Mouse (Mus musculus): ENCODE measurements at regions not wholly inside any gene's neighbourhood (a gene's known extent, or its start where the extent isn't known, plus 50 kb on each side); places are given as distances from the start of the nearest gene placed in this dataset.

DNA sequence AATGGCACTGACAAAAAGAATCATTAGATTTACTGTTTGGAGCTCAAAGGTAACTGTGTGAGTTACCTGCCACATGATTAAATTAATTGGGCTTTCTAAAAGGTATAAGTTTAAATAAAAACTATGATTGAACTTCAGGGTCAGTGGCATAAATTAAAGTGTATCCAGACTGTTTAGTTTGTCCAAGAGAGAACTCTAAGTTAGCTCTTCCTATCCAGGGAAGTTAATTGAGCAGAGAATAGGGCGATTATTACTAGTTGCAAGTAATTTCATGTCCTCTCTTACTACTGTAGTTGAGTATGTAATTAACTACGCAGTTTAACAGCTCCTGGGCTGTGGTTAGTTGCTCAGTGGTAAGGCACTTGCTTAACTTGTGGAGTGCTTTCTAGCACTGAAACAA, 1132.5 kb downstream of the Slc22a22 start:
- Histone ChIP-seq H3K9ac (replicated peaks; ENCODE audit: low read length) (no peak overlapping the region), H3K4me3 (ENCODE audit: low read length) (no peak overlapping the region), H3K27ac (ENCODE audit: low read length) (no peak overlapping the region), H3K27me3 (ENCODE audit: insufficient read depth, low read length) (no peaks in the 10 kb centered on the region), H3K36me3 (ENCODE audit: insufficient read depth, low read length) (no peaks in the 10 kb centered on the region), H3K4me2 (replicated peaks; ENCODE audit: low read depth, low read length) (no peak overlapping the region), H3K9me3 (ENCODE audit: low read length) (no peaks in the 10 kb centered on the region), H3K4me1 (ENCODE audit: insufficient read depth, low read length) (0 out of 2 replicates have a peak, but pooled peaks cover 8% of the 10 kb centered on the region)
- WGBS = 36% methylated on average over 2 of the region's 2 CpGs
- peak; percentile 24; the same call in 1 of the 2 replicates for ATAC-seq (ENCODE audit: low FRiP score, low TSS enrichment)

- Histone ChIP-seq H3K27ac (ENCODE audit: low read length) (peak overlapping the region; percentile 63), H3K36me3 (ENCODE audit: insufficient read depth, low read length) (no peaks in the 10 kb centered on the region), H3K9me3 (ENCODE audit: low read length) (no peaks in the 10 kb centered on the region), H3K27me3 (ENCODE audit: insufficient read depth, low read length) (no peaks in the 10 kb centered on the region), H3K9ac (replicated peaks; ENCODE audit: low read length) (no peak overlapping the region), H3K4me2 (replicated peaks; ENCODE audit: low read depth, low read length) (0 out of 2 replicates have a peak overlapping the region, but pooled peaks have one; percentile 7), H3K4me1 (ENCODE audit: insufficient read depth, low read length) (0 out of 2 replicates have a peak, but pooled peaks cover 8% of the 10 kb centered on the region), H3K4me3 (ENCODE audit: low read length) (no peak overlapping the region)
- WGBS = 19% methylated on average over 4 of the region's 4 CpGs
- ATAC-seq (ENCODE audit: low FRiP score, low TSS enrichment) = peak; percentile 91
Measured at GRCm38 (mm10) chr15:56344304-56344932, 1133.0 kb downstream of the Slc22a22 start.

- Histone ChIP-seq H3K4me3 (ENCODE audit: low read length) (no peak overlapping the region), H3K27me3 (ENCODE audit: insufficient read depth, low read length) (no peaks in the 10 kb centered on the region), H3K4me2 (replicated peaks; ENCODE audit: low read depth, low read length) (no peak overlapping the region), H3K9me3 (ENCODE audit: low read length) (no peaks in the 10 kb centered on the region), H3K27ac (ENCODE audit: low read length) (no peak overlapping the region), H3K4me1 (ENCODE audit: insufficient read depth, low read length) (peaks cover 14% of the 10 kb centered on the region), H3K9ac (replicated peaks; ENCODE audit: low read length) (no peak overlapping the region), H3K36me3 (ENCODE audit: insufficient read depth, low read length) (no peaks in the 10 kb centered on the region)
- 13% methylated on average over 5 of the region's 5 CpGs for WGBS
- ATAC-seq (ENCODE audit: low FRiP score, low TSS enrichment) = peak; percentile 31; the same call in 1 of the 2 replicates
Measured at GRCm38 (mm10) chr15:56337879-56338278, 1139.5 kb downstream of the Slc22a22 start.

- 35% methylated on average over 5 of the region's 5 CpGs for WGBS
Measured at GRCm38 (mm10) chr15:56336449-56336848, 1141.0 kb downstream of the Slc22a22 start.

DNA sequence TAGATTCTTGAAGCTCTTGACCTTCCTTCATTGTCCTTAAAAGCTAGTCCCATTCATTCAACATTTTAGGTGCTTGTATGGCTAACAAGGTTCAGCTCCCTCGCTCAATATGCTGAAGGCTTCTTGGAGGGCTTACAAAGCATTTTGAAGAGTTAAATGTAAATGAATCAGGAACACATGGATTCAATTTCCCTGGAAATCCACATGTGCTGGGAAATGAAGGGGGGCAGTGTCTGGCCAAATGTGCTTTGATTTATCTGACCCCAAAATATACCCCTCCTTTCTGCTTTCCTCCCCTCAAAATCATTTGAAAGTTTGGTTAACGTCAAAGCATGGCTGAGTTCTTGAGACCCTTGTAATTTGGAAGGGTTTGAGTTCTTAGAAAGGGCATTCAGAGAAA, 1142.4 kb downstream of the Slc22a22 start:
- no peak for ATAC-seq (ENCODE audit: low FRiP score, low TSS enrichment)
- 58% methylated on average over 2 of the region's 2 CpGs for WGBS
- Histone ChIP-seq H3K27ac (ENCODE audit: low read length) (no peak overlapping the region), H3K4me3 (ENCODE audit: low read length) (no peak overlapping the region), H3K9ac (replicated peaks; ENCODE audit: low read length) (no peak overlapping the region), H3K4me2 (replicated peaks; ENCODE audit: low read depth, low read length) (no peak overlapping the region), H3K36me3 (ENCODE audit: insufficient read depth, low read length) (no peaks in the 10 kb centered on the region), H3K4me1 (ENCODE audit: insufficient read depth, low read length) (peaks cover 14% of the 10 kb centered on the region), H3K27me3 (ENCODE audit: insufficient read depth, low read length) (no peaks in the 10 kb centered on the region), H3K9me3 (ENCODE audit: low read length) (no peaks in the 10 kb centered on the region)

More at GRCm38 (mm10) chr15:56336449-56336848, 1141.0 kb downstream of the Slc22a22 start:
- H3K4me2 ChIP-seq (replicated peaks; ENCODE audit: low read depth, low read length) = no peak overlapping the region
- H3K9me3 ChIP-seq (ENCODE audit: low read length) = no peaks in the 10 kb centered on the region
- no peaks in the 10 kb centered on the region for H3K27me3 ChIP-seq (ENCODE audit: insufficient read depth, low read length)
- H3K36me3 ChIP-seq (ENCODE audit: insufficient read depth, low read length) = no peaks in the 10 kb centered on the region
- H3K27ac ChIP-seq (ENCODE audit: low read length) = no peak overlapping the region
- H3K9ac ChIP-seq (replicated peaks; ENCODE audit: low read length) = no peak overlapping the region
- H3K4me1 ChIP-seq (ENCODE audit: insufficient read depth, low read length) = peaks cover 14% of the 10 kb centered on the region
- no peak overlapping the region for H3K4me3 ChIP-seq (ENCODE audit: low read length)
- peak; percentile 42; the same call in 1 of the 2 replicates for ATAC-seq (ENCODE audit: low FRiP score, low TSS enrichment)

DNA sequence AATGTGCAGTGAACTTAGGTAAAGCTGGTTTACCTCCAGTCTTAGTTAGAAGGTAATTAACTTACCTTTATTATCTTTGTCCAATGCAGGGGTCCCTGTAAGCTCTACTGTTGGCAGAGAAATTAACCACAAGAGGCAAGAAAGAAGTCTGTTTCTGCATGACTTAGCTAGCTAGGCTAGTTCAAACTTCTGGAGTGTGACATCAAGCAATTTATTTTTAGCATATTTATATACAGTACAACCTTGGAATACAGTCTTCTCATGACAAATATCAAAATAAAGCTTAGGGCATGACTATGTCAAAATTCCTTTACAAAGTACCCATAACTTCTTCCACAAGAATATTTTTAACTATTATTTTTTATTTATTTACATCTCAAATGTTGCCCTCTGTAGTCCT, 1156.9 kb downstream of the Slc22a22 start:
- Histone ChIP-seq H3K9me3 (ENCODE audit: low read length) (no peaks in the 10 kb centered on the region), H3K36me3 (ENCODE audit: insufficient read depth, low read length) (no peaks in the 10 kb centered on the region), H3K4me2 (replicated peaks; ENCODE audit: low read depth, low read length) (no peak overlapping the region), H3K9ac (replicated peaks; ENCODE audit: low read length) (no peak overlapping the region), H3K27ac (ENCODE audit: low read length) (no peak overlapping the region), H3K4me3 (ENCODE audit: low read length) (no peak overlapping the region), H3K27me3 (ENCODE audit: insufficient read depth, low read length) (no peaks in the 10 kb centered on the region), H3K4me1 (ENCODE audit: insufficient read depth, low read length) (no peaks in the 10 kb centered on the region)
- ATAC-seq (ENCODE audit: low FRiP score, low TSS enrichment) = no peak

DNA sequence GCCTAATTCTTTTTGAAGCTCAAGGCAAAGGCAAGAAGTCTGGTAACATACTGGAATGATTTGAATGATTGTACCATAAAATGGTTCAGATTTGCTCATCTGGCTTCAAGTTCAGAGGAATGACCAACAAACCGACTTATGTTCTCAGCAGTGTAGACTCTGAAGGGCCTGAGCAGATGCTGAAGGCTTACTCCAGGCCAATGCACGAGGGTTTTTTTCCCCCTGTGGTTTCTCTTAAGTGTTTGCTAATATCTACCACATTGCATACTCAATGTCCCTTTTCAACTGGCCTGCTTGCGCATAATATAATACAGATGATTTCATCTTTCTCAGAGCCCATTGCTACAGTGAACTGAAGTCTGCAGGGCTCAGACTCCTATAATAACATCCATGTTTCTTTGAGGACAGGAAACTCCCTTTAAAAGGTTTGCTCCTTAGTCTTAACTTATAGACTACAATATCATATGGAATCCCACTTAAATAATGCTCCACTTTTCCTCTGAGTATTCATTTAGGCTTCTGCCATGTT, 1182.5 kb downstream of the Slc22a22 start:
- H3K9ac ChIP-seq (replicated peaks; ENCODE audit: low read length) = no peak overlapping the region
- no peaks in the 10 kb centered on the region for H3K9me3 ChIP-seq (ENCODE audit: low read length)
- H3K4me3 ChIP-seq (ENCODE audit: low read length) = no peak overlapping the region
- H3K27ac ChIP-seq (ENCODE audit: low read length) = no peak overlapping the region
- no peak overlapping the region for H3K4me2 ChIP-seq (replicated peaks; ENCODE audit: low read depth, low read length)
- no peaks in the 10 kb centered on the region for H3K27me3 ChIP-seq (ENCODE audit: insufficient read depth, low read length)
- no peaks in the 10 kb centered on the region for H3K4me1 ChIP-seq (ENCODE audit: insufficient read depth, low read length)
- no peak for ATAC-seq (ENCODE audit: low FRiP score, low TSS enrichment)
- WGBS = 83% methylated on average over 3 of the region's 3 CpGs
- H3K36me3 ChIP-seq (ENCODE audit: insufficient read depth, low read length) = no peaks in the 10 kb centered on the region

GRCm38 (mm10) chr15:56278622-56279301, 1198.7 kb downstream of the Slc22a22 start:
- Histone ChIP-seq H3K27me3 (ENCODE audit: insufficient read depth, low read length) (no peaks in the 10 kb centered on the region), H3K9ac (replicated peaks; ENCODE audit: low read length) (no peak overlapping the region), H3K4me3 (ENCODE audit: low read length) (no peak overlapping the region), H3K27ac (ENCODE audit: low read length) (peak overlapping the region; percentile 29; the same call in 1 of the 2 replicates), H3K9me3 (ENCODE audit: low read length) (no peaks in the 10 kb centered on the region), H3K4me2 (replicated peaks; ENCODE audit: low read depth, low read length) (no peak overlapping the region), H3K36me3 (ENCODE audit: insufficient read depth, low read length) (no peaks in the 10 kb centered on the region), H3K4me1 (ENCODE audit: insufficient read depth, low read length) (peaks cover 12% of the 10 kb centered on the region)
- WGBS = 36% methylated on average over 7 of the region's 7 CpGs
- peak; percentile 96 for ATAC-seq (ENCODE audit: low FRiP score, low TSS enrichment)

- H3K4me2 ChIP-seq (replicated peaks; ENCODE audit: low read depth, low read length) = no peak overlapping the region
- no peak overlapping the region for H3K27ac ChIP-seq (ENCODE audit: low read length)
- no peak overlapping the region for H3K4me3 ChIP-seq (ENCODE audit: low read length)
- H3K36me3 ChIP-seq (ENCODE audit: insufficient read depth, low read length) = no peaks in the 10 kb centered on the region
- H3K9me3 ChIP-seq (ENCODE audit: low read length) = no peaks in the 10 kb centered on the region
- peaks cover 12% of the 10 kb centered on the region for H3K4me1 ChIP-seq (ENCODE audit: insufficient read depth, low read length)
- H3K27me3 ChIP-seq (ENCODE audit: insufficient read depth, low read length) = no peaks in the 10 kb centered on the region
- 48% methylated on average over 3 of the region's 3 CpGs for WGBS
- ATAC-seq (ENCODE audit: low FRiP score, low TSS enrichment) = no peak
- no peak overlapping the region for H3K9ac ChIP-seq (replicated peaks; ENCODE audit: low read length)
Measured at GRCm38 (mm10) chr15:56278006-56278405, 1199.4 kb downstream of the Slc22a22 start.

DNA sequence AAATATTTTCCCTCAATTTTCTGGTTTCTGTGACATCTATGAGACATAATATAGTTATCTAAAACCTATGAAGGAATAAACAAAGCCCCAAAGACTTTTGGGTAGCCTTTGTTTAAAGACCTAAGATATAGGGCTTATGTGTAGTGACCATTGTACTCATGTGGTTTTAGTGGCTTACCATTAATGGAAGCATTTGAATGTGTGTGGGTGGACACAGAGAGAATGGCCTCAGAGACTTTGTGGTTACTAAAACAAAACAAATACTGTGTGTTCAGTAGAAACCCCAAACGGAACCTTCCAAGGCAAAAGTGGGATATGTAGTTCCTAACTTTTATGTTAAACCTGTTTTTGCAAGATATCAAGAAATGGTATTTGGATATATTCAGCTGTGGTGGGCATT, 1228.7 kb downstream of the Slc22a22 start:
- Histone ChIP-seq H3K36me3 (ENCODE audit: insufficient read depth, low read length) (no peaks in the 10 kb centered on the region), H3K9me3 (ENCODE audit: low read length) (no peaks in the 10 kb centered on the region), H3K9ac (replicated peaks; ENCODE audit: low read length) (no peak overlapping the region), H3K27me3 (ENCODE audit: insufficient read depth, low read length) (no peaks in the 10 kb centered on the region), H3K4me1 (ENCODE audit: insufficient read depth, low read length) (peaks cover 7% of the 10 kb centered on the region; the same call in 1 of the 2 replicates), H3K27ac (ENCODE audit: low read length) (no peak overlapping the region), H3K4me3 (ENCODE audit: low read length) (no peak overlapping the region), H3K4me2 (replicated peaks; ENCODE audit: low read depth, low read length) (no peak overlapping the region)
- no peak for ATAC-seq (ENCODE audit: low FRiP score, low TSS enrichment)
- WGBS = 68% methylated on average over 1 of the region's 1 CpGs

All from kidney, embryonic 16.5 days (tissue).